In the genomic region with DNA sequence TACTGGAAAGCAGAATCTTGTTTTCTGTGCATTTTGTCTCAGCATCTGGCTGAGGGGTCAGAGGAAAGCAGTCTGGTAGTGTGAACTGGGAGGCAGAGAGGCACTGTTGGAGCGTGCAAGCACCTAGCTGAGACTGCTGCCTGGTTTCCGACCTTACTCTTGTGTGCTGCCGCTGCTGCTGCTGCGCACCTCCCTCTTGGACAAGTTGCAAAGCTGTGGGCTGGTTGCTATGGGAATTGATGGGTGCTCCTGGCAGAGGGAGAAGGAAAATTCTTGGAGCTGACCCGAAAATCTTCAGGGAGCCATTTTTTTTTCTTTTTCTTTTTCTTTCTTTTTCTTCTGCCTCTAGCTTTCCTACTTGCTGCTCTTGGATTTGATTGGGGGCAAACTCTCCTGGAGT, we compare ENCODE assay signal across 9 mouse cellular contexts.
DNase-seq lines count a peak whose midpoint lies in the region; ATAC-seq lines count a peak whose summit lies in the region.
"Had no signal": no experiment of that assay in that cellular context is flagged by ENCODE, and none has a peak within 500 bp of the region (broad histone marks: within the 10 kb centered on the region; RNA-seq: fewer than 3 reads in every experiment).

No protein-coding gene starts in this region.

- H3K4me3 ChIP-seq in hindbrain, embryonic 14.5 days (replicated peaks; ENCODE audit: low read length): no peak overlapping the region
- H3K4me3 ChIP-seq: midbrain, embryonic 12.5 days had no signal

- no peaks in the 10 kb centered on the region for H3K27me3 ChIP-seq in hindbrain, embryonic 14.5 days (ENCODE audit: control insufficient read depth, insufficient read depth, low read length)
- H3K27me3 ChIP-seq: midbrain, embryonic 12.5 days had no signal

- H3K36me3 ChIP-seq in hindbrain, embryonic 14.5 days (replicated peaks; ENCODE audit: control insufficient read depth, insufficient read depth): no peaks in the 10 kb centered on the region
- H3K36me3 ChIP-seq: midbrain, embryonic 12.5 days had no signal

- no peak overlapping the region for H3K9ac ChIP-seq in hindbrain, embryonic 14.5 days
- H3K9ac ChIP-seq: midbrain, embryonic 12.5 days had no signal

- H3K9me3 ChIP-seq in hindbrain, embryonic 14.5 days (ENCODE audit: control insufficient read depth, low read length): no peaks in the 10 kb centered on the region
- H3K9me3 ChIP-seq: midbrain, embryonic 12.5 days had no signal

- H3K4me1 ChIP-seq in hindbrain, embryonic 14.5 days (replicated peaks; ENCODE audit: control insufficient read depth, insufficient read depth, low read length): no peaks in the 10 kb centered on the region
- H3K4me1 ChIP-seq: midbrain, embryonic 12.5 days had no signal

- DNase-seq in left cerebral cortex, adult 11 months (ENCODE audit: low spot score): peak; percentile 66
- no peak for DNase-seq in left cerebral cortex, postnatal 4 days
- peak; percentile 59 for DNase-seq in fibroblast of lung, adult 2 months (ENCODE audit: low read depth)
- peak; percentile 60 to 72 for DNase-seq in left cerebral cortex, adult 18-20 months (ENCODE audit: low spot score in 2 of 2)
- peak; percentile 52 for DNase-seq in right cerebral cortex, postnatal 14 days
- DNase-seq in embryo, embryonic 10 days (ENCODE audit: low spot score): no peak
- DNase-seq in hindbrain, embryonic 14.5 days (ENCODE audit: low spot score): no peak

- intact Hi-C loops in left cerebral cortex, postnatal 4 days (cut with DNase I): no loop called here

- ATAC-seq in monocyte, adult 5-6 weeks (replicated peaks; ENCODE audit: insufficient number of reproducible peaks, low FRiP score, low TSS enrichment, poor library complexity, severe bottlenecking): no peak
- no peak for ATAC-seq in hindbrain, embryonic 14.5 days (ENCODE audit: low FRiP score)

- no peak overlapping the region for H3K4me2 ChIP-seq in hindbrain, embryonic 14.5 days (replicated peaks)
- H3K4me2 ChIP-seq: midbrain, embryonic 12.5 days had no signal

- H3K27ac ChIP-seq in hindbrain, embryonic 14.5 days: no peak overlapping the region
- H3K27ac ChIP-seq: midbrain, embryonic 12.5 days had no signal

- 72% methylated on average over 5 of the region's 5 CpGs for WGBS in hindbrain, embryonic 14.5 days

Comparison
In these comparisons a context has a peak if more than half of its experiments do, and no peak if none do; other contexts are left out.
1. DNase-seq: peak in left cerebral cortex, adult 11 months (single experiment), fibroblast of lung, adult 2 months (single experiment), left cerebral cortex, adult 18-20 months (2 of 2) and right cerebral cortex, postnatal 14 days (single experiment); none in left cerebral cortex, postnatal 4 days (single experiment), embryo, embryonic 10 days (single experiment) and hindbrain, embryonic 14.5 days (single experiment).